Mouse (Mus musculus) left cerebral cortex, postnatal 14 days (tissue): ENCODE data around the gene Trh. TPM values are rescaled to one million over a fixed set of nuclear protein-coding genes. Genes with fewer than 3 reads are reported as not detected.

Experiments used
- DNase-seq, 2 experiments: peaks; one replicate each; pipeline ENCODE4 v3.0.0; 2021 to 2022; ENCODE audit warnings: low spot score in 2 of 2, mixed read lengths in 1 of 2
- intact Hi-C: fragments of 180-260 bp; cut with DNase I; formaldehyde crosslinking; loops from one replicate; pipeline ENCODE4 v1.15.1; 2025
- long read RNA-seq, 2 experiments: library from polyadenylated mRNA; stranded (forward); transcript quantifications; one replicate each; pipeline ENCODE4 v2.0.0; 2021
- total RNA-seq, 2 experiments: library from RNA; stranded (reverse); gene quantifications; 2 replicates each; pipeline ENCODE4 v1.2.3; 2021

Trh gene
- 10 to 100 TPM in 1 of 2 experiments, 1 to 10 TPM in 1; 1.7 to 12.2 TPM for total RNA-seq
- long read RNA-seq, experiment 1, partial matches to known transcripts: 0 of 3 reads
- long read RNA-seq, experiment 1, other reads (novel, unspliced or antisense): 0 of 3 reads
- long read RNA-seq, experiment 2, partial matches to known transcripts: 0 of 1 reads
- long read RNA-seq, experiment 2, other reads (novel, unspliced or antisense): 0 of 1 reads

GRCm38 (mm10) chr6:92244591-92244990 is at the start of gene Trh:
Trh (minus strand) TSS chr6:92244650.
- DNase-seq: no peak
- intact Hi-C loops: no loop called here

GRCm38 (mm10) chr6:92290826-92291225 is 46.4 kb upstream of the Trh start:
- no peak for DNase-seq
- intact Hi-C loops: no loop called here

- no peak for DNase-seq
- intact Hi-C loops: loop anchor here (1.0 to 10.0 kb wide), 3 partner anchors 188 to 456 kb away; no protein-coding TSS in a partner anchor
Observed at GRCm38 (mm10) chr6:92286889-92287288, 42.4 kb upstream of the Trh start.

GRCm38 (mm10) chr6:92286258-92286888 is 41.9 kb upstream of the Trh start:
- intact Hi-C loops: loop anchor here (1.0 to 10.0 kb wide), 3 partner anchors 188 to 457 kb away; no protein-coding TSS in a partner anchor
- DNase-seq: peak; percentile 64 to 75

GRCm38 (mm10) chr6:92285559-92285958 is 41.1 kb upstream of the Trh start:
- intact Hi-C loops: loop anchor here (5.0 to 10.0 kb wide), 2 partner anchors 189 to 382 kb away; no protein-coding TSS in a partner anchor

GRCm38 (mm10) chr6:92277179-92277578 is 32.7 kb upstream of the Trh start:
- intact Hi-C loops: no loop called here
- no peak for DNase-seq

More at GRCm38 (mm10) chr6:92285559-92285958, 41.1 kb upstream of the Trh start:
- DNase-seq: no peak

GRCm38 (mm10) chr6:92273652-92274322 is 29.3 kb upstream of the Trh start:
- intact Hi-C loops: no loop called here
- DNase-seq: no peak

- DNase-seq: no peak
- intact Hi-C loops: no loop called here
Observed at GRCm38 (mm10) chr6:92272601-92273000, 28.2 kb upstream of the Trh start.

GRCm38 (mm10) chr6:92269019-92269418 is 24.6 kb upstream of the Trh start:
- DNase-seq: peak; percentile 69 to 77

GRCm38 (mm10) chr6:92268001-92268400 is 23.6 kb upstream of the Trh start:
- intact Hi-C loops: no loop called here
- DNase-seq: no peak

More at GRCm38 (mm10) chr6:92269019-92269418, 24.6 kb upstream of the Trh start:
- intact Hi-C loops: loop anchor here (1.0 kb wide), 1 partner anchor 50 kb away; no protein-coding TSS in a partner anchor

GRCm38 (mm10) chr6:92261162-92261843 is 16.9 kb upstream of the Trh start:
- DNase-seq: no peak
- intact Hi-C loops: no loop called here

- intact Hi-C loops: no loop called here
- no peak for DNase-seq
Observed at GRCm38 (mm10) chr6:92255346-92255745, 10.9 kb upstream of the Trh start.

- intact Hi-C loops: no loop called here
- DNase-seq: no peak
Observed at GRCm38 (mm10) chr6:92253253-92253870, 8.9 kb upstream of the Trh start.

- no peak for DNase-seq
Observed at GRCm38 (mm10) chr6:92247215-92247919, 2.9 kb upstream of the Trh start.

GRCm38 (mm10) chr6:92246335-92246734 is 1.9 kb upstream of the Trh start:
- DNase-seq: no peak
- intact Hi-C loops: no loop called here

More at GRCm38 (mm10) chr6:92247215-92247919, 2.9 kb upstream of the Trh start:
- intact Hi-C loops: no loop called here

- peak; percentile 60 to 67 for DNase-seq
- intact Hi-C loops: no loop called here
Observed at GRCm38 (mm10) chr6:92241178-92241906, 3.1 kb downstream of the Trh start.

GRCm38 (mm10) chr6:92235036-92235435 is 9.4 kb downstream of the Trh start:
- DNase-seq: no peak
- intact Hi-C loops: no loop called here

GRCm38 (mm10) chr6:92231762-92232161 is 12.7 kb downstream of the Trh start:
- intact Hi-C loops: no loop called here
- no peak for DNase-seq
